Mouse (Mus musculus) brain, adult 10 weeks (tissue): ENCODE data around the gene Snrnp70. TPM values are rescaled to one million over a fixed set of nuclear protein-coding genes. Genes with fewer than 3 reads are reported as not detected.

Source experiments
- polyA plus RNA-seq: library from polyadenylated mRNA; stranded (reverse); fragments of 350-450 nt; fragmentation: Illumina TruSeq; extraction: RNeasy Lipid Tissue Mini Kit (QIAGEN cat#74804); gene quantifications from one replicate; pipeline ENCODE4 v1.2.3, GENCODE M21; 2015; ENCODE audit warnings: low read depth, low replicate concordance

Snrnp70 gene
- polyA plus RNA-seq, result 309 TPM

GRCm38 (mm10) chr7:45395578-45396336 is at the start of gene Snrnp70:
Gene Snrnp70, minus strand, starts transcription at chr7:45395742.

GRCm38 (mm10) chr7:45437521-45438276 is 42.2 kb upstream of the Snrnp70 start, which contains the start of gene Ruvbl2:
Gene Ruvbl2, minus strand, starts transcription at chr7:45438096.

GRCm38 (mm10) chr7:45434203-45435015 is 38.9 kb upstream of the Snrnp70 start, which contains the start of gene Gys1:
Gene Gys1, plus strand, starts transcription at chr7:45434844.

GRCm38 (mm10) chr7:45420615-45420919 is 25.0 kb upstream of the Snrnp70 start, which contains the start of gene Lhb:
Gene Lhb, plus strand, starts transcription at chr7:45420820.

GRCm38 (mm10) chr7:45413113-45413863 is 17.7 kb upstream of the Snrnp70 start, which contains the start of gene Ntf5:
Gene Ntf5, plus strand, starts transcription at chr7:45413695.

GRCm38 (mm10) chr7:45405091-45406075 is 9.8 kb upstream of the Snrnp70 start, which contains the start of gene Kcna7:
Gene Kcna7, plus strand, starts transcription at chr7:45405653.

GRCm38 (mm10) chr7:45370475-45371311 is 24.8 kb downstream of the Snrnp70 start, which contains the start of gene Lin7b:
Gene Lin7b, minus strand, starts transcription at chr7:45370583.

GRCm38 (mm10) chr7:45366652-45367019 is 28.9 kb downstream of the Snrnp70 start, which contains the start of gene Ppfia3:
Gene Ppfia3, minus strand, starts transcription at chr7:45367019.

GRCm38 (mm10) chr7:45335056-45335455 is 60.5 kb downstream of the Snrnp70 start, which contains the start of gene Hrc:
Gene Hrc, plus strand, starts transcription at chr7:45335290.

GRCm38 (mm10) chr7:45333431-45333982 is 62.0 kb downstream of the Snrnp70 start, which contains the start of gene Trpm4:
Gene Trpm4, minus strand, starts transcription at chr7:45333780.

Other genes with a start within 250 kb of the Snrnp70 start
- gene Pih1d1, start 241.4 kb downstream of the Snrnp70 start, polyA plus RNA-seq, result 50.0 TPM
- gene Aldh16a1, start 241.2 kb downstream of the Snrnp70 start, polyA plus RNA-seq, result 6.5 TPM
- gene Slc17a7, start 231.8 kb downstream of the Snrnp70 start, polyA plus RNA-seq, result 704 TPM
- not detected for gene Gfy, start 216.2 kb downstream of the Snrnp70 start, polyA plus RNA-seq
- not detected for gene Pth2, start 214.7 kb downstream of the Snrnp70 start, polyA plus RNA-seq
- gene Ccdc155, start 190.8 kb downstream of the Snrnp70 start, polyA plus RNA-seq, result 2.2 TPM
- gene Dkkl1, start 183.6 kb downstream of the Snrnp70 start, polyA plus RNA-seq, result 39.0 TPM
- gene Tead2, start 180.0 kb downstream of the Snrnp70 start, polyA plus RNA-seq, result 3.6 TPM
- 3.8 TPM for gene Cd37, start 156.6 kb downstream of the Snrnp70 start, polyA plus RNA-seq
- 1.2 TPM for gene Slc6a16, start 154.7 kb downstream of the Snrnp70 start, polyA plus RNA-seq
- not detected for gene Slc6a21, start 118.2 kb downstream of the Snrnp70 start, polyA plus RNA-seq
- gene Trpm4, start 62.0 kb downstream of the Snrnp70 start, polyA plus RNA-seq, result 19.6 TPM
- 0.54 TPM for gene Hrc, start 60.5 kb downstream of the Snrnp70 start, polyA plus RNA-seq
- 84.5 TPM for gene Ppfia3, start 28.7 kb downstream of the Snrnp70 start, polyA plus RNA-seq
- gene Lin7b, start 25.2 kb downstream of the Snrnp70 start, polyA plus RNA-seq, result 167 TPM
- gene Kcna7, start 9.9 kb upstream of the Snrnp70 start, polyA plus RNA-seq, result not detected
- not detected for gene Ntf5, start 18.0 kb upstream of the Snrnp70 start, polyA plus RNA-seq
- gene Lhb, start 25.1 kb upstream of the Snrnp70 start, polyA plus RNA-seq, result not detected
- 14.8 TPM for gene Gys1, start 39.1 kb upstream of the Snrnp70 start, polyA plus RNA-seq
- gene Ruvbl2, start 42.4 kb upstream of the Snrnp70 start, polyA plus RNA-seq, result 40.3 TPM
- gene Ftl1, start 64.1 kb upstream of the Snrnp70 start, polyA plus RNA-seq, result 586 TPM
- gene Bax, start 71.2 kb upstream of the Snrnp70 start, polyA plus RNA-seq, result 77.2 TPM
- gene Tulp2, start 86.1 kb upstream of the Snrnp70 start, polyA plus RNA-seq, result 0.27 TPM
- not detected for gene Gm45808, start 91.1 kb upstream of the Snrnp70 start, polyA plus RNA-seq
- gene Dhdh, start 93.1 kb upstream of the Snrnp70 start, polyA plus RNA-seq, result 6.1 TPM
- gene Nucb1, start 114.7 kb upstream of the Snrnp70 start, polyA plus RNA-seq, result 90.0 TPM
- 17.3 TPM for gene Ppp1r15a, start 130.5 kb upstream of the Snrnp70 start, polyA plus RNA-seq
- 2.7 TPM for gene Plekha4, start 130.6 kb upstream of the Snrnp70 start, polyA plus RNA-seq
- gene Hsd17b14, start 159.2 kb upstream of the Snrnp70 start, polyA plus RNA-seq, result not detected
- gene Bcat2, start 174.4 kb upstream of the Snrnp70 start, polyA plus RNA-seq, result 17.1 TPM
- not detected for gene Fgf21, start 219.7 kb upstream of the Snrnp70 start, polyA plus RNA-seq
- not detected for gene Fut1, start 221.5 kb upstream of the Snrnp70 start, polyA plus RNA-seq
- not detected for gene Izumo1, start 226.1 kb upstream of the Snrnp70 start, polyA plus RNA-seq
- gene Rasip1, start 231.7 kb upstream of the Snrnp70 start, polyA plus RNA-seq, result 4.0 TPM
- 4.0 TPM for gene Mamstr, start 244.2 kb upstream of the Snrnp70 start, polyA plus RNA-seq